Mouse (Mus musculus): Measurements from ENCODE around the gene Capn5.

Gene Capn5

DNA sequence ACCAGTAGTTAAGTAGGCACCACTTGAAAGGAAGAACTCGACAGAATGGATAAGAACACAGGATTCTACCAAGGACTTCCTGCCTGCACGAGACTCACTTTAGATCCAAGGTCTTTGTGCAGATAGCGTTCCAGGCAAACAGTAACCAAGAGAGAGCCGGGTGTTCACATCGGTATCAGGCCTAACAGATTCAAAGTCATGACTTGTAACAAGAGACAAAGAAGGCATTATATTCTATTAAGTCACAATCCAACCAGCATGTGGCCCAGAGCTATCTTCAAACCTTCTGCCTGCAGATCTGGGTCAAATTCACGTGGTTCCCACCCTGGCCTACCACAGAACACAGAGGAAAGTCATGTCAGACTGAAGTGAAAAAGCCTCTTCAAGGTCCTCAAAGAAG is 63.4 kb downstream of the Capn5 start:
- in situ Hi-C loops (cut with MboI, MseI), result loop anchor here (5.0 kb wide), 1 partner anchor 42 kb away; no protein-coding TSS in a partner anchor

- in situ Hi-C loops (cut with MboI, MseI), result no loop called here
These were observed 66.8 kb downstream of the Capn5 start for GRCm38 (mm10) chr7:98111233-98111632.

DNA sequence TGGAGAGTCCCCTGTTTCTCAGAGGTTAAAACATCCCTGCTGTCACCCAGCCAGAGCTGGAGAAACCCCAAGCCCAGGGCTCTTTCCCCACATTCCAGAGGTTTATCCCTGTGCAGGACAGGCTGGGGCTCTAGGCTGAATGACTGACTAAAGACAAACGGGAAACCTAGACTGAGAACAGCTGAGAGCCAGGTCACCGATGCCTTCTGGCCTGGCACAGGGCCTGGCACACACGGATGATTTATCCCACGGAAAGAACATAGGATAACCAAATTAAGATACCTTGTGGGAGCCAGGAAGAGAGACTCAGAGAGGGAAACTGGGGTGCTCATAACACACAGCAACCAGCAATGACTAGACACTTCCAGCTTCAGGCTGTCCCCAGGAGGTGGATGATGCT is 68.3 kb downstream of the Capn5 start:
- in situ Hi-C loops (cut with MboI, MseI), result no loop called here

DNA sequence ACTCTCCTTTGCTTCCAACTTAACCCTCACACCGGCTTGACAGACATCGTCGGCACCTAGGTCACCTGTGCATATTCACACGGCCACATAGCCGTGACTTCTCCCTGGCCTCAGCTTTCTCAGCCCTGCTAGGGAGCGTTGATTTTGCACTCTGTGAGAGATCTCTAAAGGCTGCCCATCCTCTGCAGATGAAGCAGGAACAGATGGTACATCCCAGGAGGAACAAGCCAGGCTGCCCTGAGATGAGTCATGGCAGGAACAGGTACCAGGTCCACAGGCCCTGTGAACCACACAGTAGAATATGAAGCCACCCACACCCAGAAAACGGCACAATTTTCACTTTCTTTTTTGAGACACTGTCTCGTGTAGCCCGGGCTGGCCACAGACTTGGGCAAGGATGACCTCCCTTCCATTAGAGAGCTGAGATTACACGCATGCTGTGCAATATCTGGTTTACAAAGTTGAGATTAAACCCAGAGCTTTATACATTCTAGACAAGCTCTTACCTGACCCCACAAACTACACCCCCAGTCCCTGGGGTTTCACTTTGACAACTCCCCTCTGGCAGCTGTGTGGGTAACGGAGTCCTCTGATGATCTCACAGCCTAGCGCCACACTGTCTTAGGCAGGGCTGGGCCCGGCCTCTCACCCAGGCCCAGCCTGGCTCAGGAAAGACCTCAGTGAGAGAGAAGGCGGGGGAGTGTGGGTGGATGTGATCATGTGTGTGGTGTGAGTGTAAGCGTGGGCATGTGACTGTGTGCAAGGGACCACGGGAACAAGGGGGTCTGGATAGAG is 69.2 kb downstream of the Capn5 start:
- in situ Hi-C loops (cut with MboI, MseI), result no loop called here

- in situ Hi-C loops (cut with MboI, MseI), result no loop called here
These were observed 71.8 kb downstream of the Capn5 start for GRCm38 (mm10) chr7:98106272-98106671.

- in situ Hi-C loops (cut with MboI, MseI), result no loop called here
These were observed 73.3 kb downstream of the Capn5 start for GRCm38 (mm10) chr7:98104481-98105435.

- in situ Hi-C loops (cut with MboI, MseI), result no loop called here
These were observed 74.2 kb downstream of the Capn5 start for GRCm38 (mm10) chr7:98103942-98104292.

DNA sequence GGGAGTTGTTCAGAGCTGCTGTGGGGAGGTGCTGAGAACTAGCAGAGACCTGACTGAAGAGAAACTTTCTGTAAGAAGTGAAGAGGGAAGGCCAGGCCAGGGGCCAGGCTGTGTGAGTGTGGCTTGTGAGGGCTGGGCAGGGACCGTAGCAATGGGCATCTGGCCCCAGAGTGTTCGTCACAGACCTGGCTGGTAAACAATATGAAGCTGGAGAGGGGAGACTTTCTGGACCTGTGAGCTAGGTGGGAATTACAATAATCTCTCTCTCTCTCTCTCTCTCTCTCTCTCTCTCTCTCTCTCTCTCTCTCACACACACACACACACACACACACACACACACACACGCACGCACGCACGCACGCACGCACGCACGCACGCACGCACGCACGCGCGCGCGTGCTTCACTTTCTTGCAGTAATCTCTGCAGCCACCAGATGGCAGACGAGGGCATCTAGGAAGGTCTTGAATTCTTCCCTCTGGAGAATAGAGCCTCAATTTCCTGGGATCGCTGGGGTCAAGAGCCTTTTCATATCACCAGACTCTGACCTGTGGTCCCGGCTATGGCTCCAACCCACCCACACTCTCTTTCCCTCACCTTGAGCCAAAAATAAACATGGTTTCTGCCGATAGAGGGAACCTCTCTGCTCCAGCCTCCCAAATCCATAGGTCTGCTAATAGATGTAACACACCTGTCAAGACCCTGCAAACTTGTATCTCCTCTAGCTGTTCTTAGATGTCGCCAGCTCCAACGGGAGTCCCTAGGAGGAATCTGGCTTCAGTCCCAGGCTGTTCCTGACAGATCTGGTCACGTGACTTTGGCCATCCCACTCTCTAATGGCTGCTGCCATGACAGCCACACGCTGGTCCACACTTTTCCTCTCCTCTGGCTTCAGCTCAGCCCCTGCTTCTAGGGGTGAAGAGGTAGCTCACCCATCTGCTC is 74.8 kb downstream of the Capn5 start:
- in situ Hi-C loops (cut with MboI, MseI), result no loop called here

DNA sequence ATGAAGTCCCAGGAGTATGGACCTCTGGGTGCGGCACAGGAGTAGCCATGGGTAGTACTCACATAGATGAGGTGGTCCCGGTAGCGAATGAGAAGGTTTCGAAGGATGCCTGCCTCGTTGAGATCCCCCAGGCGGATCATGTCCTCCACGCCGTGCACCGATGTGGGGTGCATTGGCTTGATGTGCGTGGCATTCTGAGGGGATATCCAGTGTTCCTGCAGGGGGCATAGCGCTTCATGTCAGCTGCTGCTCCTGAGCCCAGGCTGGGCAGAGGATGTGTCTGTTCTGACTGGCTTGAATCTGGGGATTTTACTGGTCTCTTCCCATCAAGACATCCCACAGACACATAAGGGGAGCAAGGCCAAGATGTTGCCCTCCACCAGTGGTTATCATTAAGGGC is 75.6 kb downstream of the Capn5 start:
- in situ Hi-C loops (cut with MboI, MseI), result no loop called here

DNA sequence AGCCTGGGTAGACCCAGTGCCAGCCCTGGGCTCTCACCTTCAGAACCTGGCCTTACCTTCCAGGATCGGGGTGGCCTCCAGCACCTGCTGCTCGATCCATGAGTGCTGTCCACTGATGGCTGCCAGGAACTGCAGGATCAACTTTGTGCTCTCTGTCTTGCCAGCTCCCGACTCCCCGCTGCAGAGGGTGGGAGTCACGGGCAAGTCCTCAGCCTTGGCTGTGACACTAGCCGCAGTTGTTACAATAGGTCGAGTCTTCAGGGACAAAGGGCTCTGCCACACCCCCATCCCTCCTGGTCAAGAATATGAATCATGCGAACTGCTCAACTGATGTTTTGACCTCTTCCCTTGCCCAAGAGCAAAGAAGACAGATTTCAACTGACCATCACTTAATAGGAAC is 80.5 kb downstream of the Capn5 start:
- in situ Hi-C loops (cut with MboI, MseI), result no loop called here

- in situ Hi-C loops (cut with MboI, MseI), result no loop called here
These were observed 82.2 kb downstream of the Capn5 start for GRCm38 (mm10) chr7:98095852-98096251.

GRCm38 (mm10) chr7:98086346-98086745 is 91.7 kb downstream of the Capn5 start:
- in situ Hi-C loops (cut with MboI, MseI), result no loop called here

DNA sequence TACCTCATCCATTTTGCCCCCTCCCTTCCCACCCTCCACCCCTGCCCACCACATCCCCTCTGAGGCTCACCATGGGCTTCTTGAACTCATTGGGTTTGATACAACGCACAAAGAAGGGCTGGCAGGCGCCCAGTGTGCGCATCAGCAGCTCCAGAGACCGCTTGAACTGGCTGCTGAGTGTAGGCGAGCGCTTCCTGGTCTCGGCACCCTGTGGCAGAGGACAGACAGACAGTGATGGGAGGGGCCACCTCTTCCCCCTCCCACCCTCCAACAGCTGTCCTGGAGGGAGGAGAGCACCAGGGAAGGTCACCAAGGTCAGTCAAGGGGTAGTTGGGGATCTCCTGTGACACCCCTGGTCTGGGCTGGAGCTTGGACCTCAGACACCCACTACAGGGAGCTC is 92.8 kb downstream of the Capn5 start:
- in situ Hi-C loops (cut with MboI, MseI), result no loop called here

GRCm38 (mm10) chr7:98084541-98085293 is 93.4 kb downstream of the Capn5 start:
- in situ Hi-C loops (cut with MboI, MseI), result no loop called here

DNA sequence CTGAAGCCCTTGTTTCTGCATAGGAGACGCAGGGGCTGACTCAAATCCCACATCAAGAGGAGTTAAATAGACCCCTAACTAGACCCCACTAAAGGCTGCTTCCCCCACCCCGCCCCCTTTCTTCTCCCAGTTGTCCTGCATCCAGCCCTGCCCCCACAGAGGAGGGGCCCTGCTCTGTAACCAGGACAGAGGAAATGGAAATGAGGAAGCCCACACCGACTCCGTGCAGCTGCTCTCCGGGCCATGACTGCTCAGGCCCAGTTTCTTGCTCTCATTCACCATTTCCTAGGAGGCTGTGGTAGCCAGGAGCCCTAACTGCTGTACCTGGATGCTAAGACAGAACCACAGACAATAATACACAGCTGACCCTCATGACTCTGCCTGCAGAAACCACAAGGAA is 95.7 kb downstream of the Capn5 start:
- in situ Hi-C loops (cut with MboI, MseI), result no loop called here

- in situ Hi-C loops (cut with MboI, MseI), result no loop called here
These were observed 100.6 kb downstream of the Capn5 start for GRCm38 (mm10) chr7:98077453-98077852.

- in situ Hi-C loops (cut with MboI, MseI), result loop anchor here (5.0 kb wide), 1 partner anchor 46 kb away; the partner anchor contains the start of gene Myo7a
These were observed 106.5 kb downstream of the Capn5 start for GRCm38 (mm10) chr7:98071620-98072019.

All from regulatory T cell (primary cell).